Mouse (Mus musculus): Measurements from ENCODE around the gene Slc4a5. TPM values are rescaled to one million over a fixed set of nuclear protein-coding genes. Genes with fewer than 3 reads are reported as not detected.

The Slc4a5 gene
- total RNA-seq, 1 experiment: 104 TPM

- no peak for TF ChIP-seq HCFC1 (IDR thresholded peaks at IDR 0.05; ENCODE audit: borderline replicate concordance, insufficient read depth, low read length)
- 0 out of 2 replicates have a peak, but pooled peaks have one; percentile 7 for TF ChIP-seq ZC3H11A (IDR thresholded peaks at IDR 0.05; ENCODE audit: borderline replicate concordance, low read depth, low read length)
- Histone ChIP-seq H3K9me3 (ENCODE audit: control insufficient read depth, insufficient read depth, low read depth, low read length) (no peaks in the 10 kb centered on the region), H3K4me3 (ENCODE audit: insufficient read depth in 1 of 2, low read depth in 1 of 2, low read length in 2 of 2, poor library complexity in 1 of 2, severe bottlenecking in 1 of 2) (peak overlapping the region; percentile 22 to 25; a peak in 3 of 4 replicates), H3K4me1 (ENCODE audit: control insufficient read depth in 2 of 2, insufficient read depth in 2 of 2, low read length in 2 of 2, poor library complexity in 1 of 2) (no peaks in the 10 kb centered on the region), H3K9ac (ENCODE audit: insufficient read depth, low read depth, low read length, poor library complexity, severe bottlenecking) (peak overlapping the region; percentile 59; the same call in 1 of the 2 replicates), H3K27ac (ENCODE audit: insufficient read depth, low read depth, low read length, poor library complexity, severe bottlenecking) (no peak overlapping the region), H3K36me3 (ENCODE audit: control insufficient read depth, insufficient read depth, low read length, poor library complexity, severe bottlenecking) (no peaks in the 10 kb centered on the region)
- DNase-seq (ENCODE audit: low read depth, low spot score): peak; percentile 61
- in situ Hi-C loops (cut with MboI; ENCODE audit: low sequenced_read_pairs in 2 of 2, unreplicated experiment in 2 of 2): no loop called here
Measured at GRCm38 (mm10) chr6:83280256-83280955, 60.8 kb downstream of the Slc4a5 start.

GRCm38 (mm10) chr6:83300447-83301229, 81.0 kb downstream of the Slc4a5 start:
- Histone ChIP-seq H3K9me3 (ENCODE audit: control insufficient read depth, insufficient read depth, low read depth, low read length) (no peaks in the 10 kb centered on the region), H3K4me1 (ENCODE audit: control insufficient read depth in 2 of 2, insufficient read depth in 2 of 2, low read length in 2 of 2, poor library complexity in 1 of 2) (no peaks in the 10 kb centered on the region), H3K36me3 (ENCODE audit: control insufficient read depth, insufficient read depth, low read length, poor library complexity, severe bottlenecking) (no peaks in the 10 kb centered on the region; the same call in 1 of the 2 replicates), H3K4me3 (ENCODE audit: insufficient read depth in 1 of 2, low read depth in 1 of 2, low read length in 2 of 2, poor library complexity in 1 of 2, severe bottlenecking in 1 of 2) (no peak overlapping the region), H3K9ac (ENCODE audit: insufficient read depth, low read depth, low read length, poor library complexity, severe bottlenecking) (no peak overlapping the region), H3K27ac (ENCODE audit: insufficient read depth, low read depth, low read length, poor library complexity, severe bottlenecking) (no peak overlapping the region)
- TF ChIP-seq ZNF384 (IDR thresholded peaks at IDR 0.05; ENCODE audit: low read depth, low read length) (no peak), HCFC1 (IDR thresholded peaks at IDR 0.05; ENCODE audit: borderline replicate concordance, insufficient read depth, low read length) (no peak), MAFK (IDR thresholded peaks at IDR 0.05; ENCODE audit: insufficient read depth, low read depth, low read length) (no peak), ZC3H11A (IDR thresholded peaks at IDR 0.05; ENCODE audit: borderline replicate concordance, low read depth, low read length) (no peak), CHD2 (IDR thresholded peaks at IDR 0.05; ENCODE audit: low read depth, low read length) (no peak)
- in situ Hi-C loops (cut with MboI; ENCODE audit: low sequenced_read_pairs in 2 of 2, unreplicated experiment in 2 of 2): no loop called here
- no peak for DNase-seq (ENCODE audit: low read depth, low spot score)

GRCm38 (mm10) chr6:83301294-83301693, 81.7 kb downstream of the Slc4a5 start:
- Histone ChIP-seq H3K4me1 (ENCODE audit: control insufficient read depth in 2 of 2, insufficient read depth in 2 of 2, low read length in 2 of 2, poor library complexity in 1 of 2) (no peaks in the 10 kb centered on the region), H3K36me3 (ENCODE audit: control insufficient read depth, insufficient read depth, low read length, poor library complexity, severe bottlenecking) (peaks cover 2% of the 10 kb centered on the region), H3K9ac (ENCODE audit: insufficient read depth, low read depth, low read length, poor library complexity, severe bottlenecking) (no peak overlapping the region), H3K9me3 (ENCODE audit: control insufficient read depth, insufficient read depth, low read depth, low read length) (no peaks in the 10 kb centered on the region), H3K27ac (ENCODE audit: insufficient read depth, low read depth, low read length, poor library complexity, severe bottlenecking) (no peak overlapping the region), H3K4me3 (ENCODE audit: insufficient read depth in 1 of 2, low read depth in 1 of 2, low read length in 2 of 2, poor library complexity in 1 of 2, severe bottlenecking in 1 of 2) (no peak overlapping the region)
- in situ Hi-C loops (cut with MboI; ENCODE audit: low sequenced_read_pairs in 2 of 2, unreplicated experiment in 2 of 2): no loop called here
- TF ChIP-seq ZC3H11A (IDR thresholded peaks at IDR 0.05; ENCODE audit: borderline replicate concordance, low read depth, low read length): no peak
- no peak for TF ChIP-seq HCFC1 (IDR thresholded peaks at IDR 0.05; ENCODE audit: borderline replicate concordance, insufficient read depth, low read length)
- TF ChIP-seq CHD2 (IDR thresholded peaks at IDR 0.05; ENCODE audit: low read depth, low read length): no peak
- TF ChIP-seq MAFK (IDR thresholded peaks at IDR 0.05; ENCODE audit: insufficient read depth, low read depth, low read length): no peak
- no peak for TF ChIP-seq ZNF384 (IDR thresholded peaks at IDR 0.05; ENCODE audit: low read depth, low read length)
- no peak for DNase-seq (ENCODE audit: low read depth, low spot score)

- Histone ChIP-seq H3K36me3 (ENCODE audit: control insufficient read depth, insufficient read depth, low read length, poor library complexity, severe bottlenecking) (peaks cover 5% of the 10 kb centered on the region), H3K4me1 (ENCODE audit: control insufficient read depth in 2 of 2, insufficient read depth in 2 of 2, low read length in 2 of 2, poor library complexity in 1 of 2) (no peaks in the 10 kb centered on the region), H3K9me3 (ENCODE audit: control insufficient read depth, insufficient read depth, low read depth, low read length) (no peaks in the 10 kb centered on the region), H3K4me3 (ENCODE audit: insufficient read depth in 1 of 2, low read depth in 1 of 2, low read length in 2 of 2, poor library complexity in 1 of 2, severe bottlenecking in 1 of 2) (no peak overlapping the region), H3K9ac (ENCODE audit: insufficient read depth, low read depth, low read length, poor library complexity, severe bottlenecking) (no peak overlapping the region), H3K27ac (ENCODE audit: insufficient read depth, low read depth, low read length, poor library complexity, severe bottlenecking) (no peak overlapping the region)
- TF ChIP-seq CHD2 (IDR thresholded peaks at IDR 0.05; ENCODE audit: low read depth, low read length) (no peak), ZC3H11A (IDR thresholded peaks at IDR 0.05; ENCODE audit: borderline replicate concordance, low read depth, low read length) (no peak), MAFK (IDR thresholded peaks at IDR 0.05; ENCODE audit: insufficient read depth, low read depth, low read length) (no peak), ZNF384 (IDR thresholded peaks at IDR 0.05; ENCODE audit: low read depth, low read length) (no peak), HCFC1 (IDR thresholded peaks at IDR 0.05; ENCODE audit: borderline replicate concordance, insufficient read depth, low read length) (no peak)
- in situ Hi-C loops (cut with MboI; ENCODE audit: low sequenced_read_pairs in 2 of 2, unreplicated experiment in 2 of 2): no loop called here
- no peak for DNase-seq (ENCODE audit: low read depth, low spot score)
Measured at GRCm38 (mm10) chr6:83302264-83302663, 82.6 kb downstream of the Slc4a5 start.

Measured in ES-E14 (cell line).